Mouse (Mus musculus): ENCODE measurements around the gene Zfp652.

DNA sequence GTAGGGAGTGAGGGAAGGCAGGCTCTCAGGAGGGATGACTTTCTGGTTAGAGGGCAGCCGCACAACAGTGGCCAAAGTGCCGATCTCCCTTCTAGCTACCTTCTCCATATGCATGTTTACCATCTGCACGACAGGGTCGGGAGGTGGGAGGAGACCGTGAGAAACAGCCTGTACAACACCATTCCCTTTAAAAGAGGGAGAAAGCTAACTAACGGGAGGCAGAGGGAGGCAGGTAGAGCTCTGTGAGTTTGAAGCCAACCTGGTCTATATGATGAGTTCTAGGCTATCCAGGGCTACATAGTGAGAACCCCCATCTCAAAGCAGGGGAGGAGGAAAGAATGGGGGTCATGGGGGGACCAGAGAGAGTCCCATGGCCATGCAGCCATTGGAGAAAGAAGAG is 123.4 kb downstream of the Zfp652 start:
- no peak for TF ChIP-seq FLI1 (IDR thresholded peaks at IDR 0.05; ENCODE audit: low read length)
- TF ChIP-seq GATA1 (IDR thresholded peaks at IDR 0.05; ENCODE audit: borderline replicate concordance, low read length): no peak

All from megakaryocyte, embryonic 14.5 days (primary cell).